Mouse (Mus musculus) mouse embryonic stem cell (cell line): Measurements from ENCODE around the gene Ttc21b.

Experiments used
- in situ Hi-C, 2 experiments: fragments of 300-500 bp; cut with MboI; formaldehyde crosslinking; loops; 1 replicate in 1 of 2; 3 replicates in 1 of 2; pipeline ENCODE4 v1.14.3; 2019 to 2020; ENCODE audit warnings: low sequenced_read_pairs in 2 of 2, low pct_unique_long_range_greater_than_20kb in 1 of 2, mixed read lengths in 1 of 2; ENCODE audit not compliant: unreplicated experiment in 1 of 2

The Ttc21b gene

DNA sequence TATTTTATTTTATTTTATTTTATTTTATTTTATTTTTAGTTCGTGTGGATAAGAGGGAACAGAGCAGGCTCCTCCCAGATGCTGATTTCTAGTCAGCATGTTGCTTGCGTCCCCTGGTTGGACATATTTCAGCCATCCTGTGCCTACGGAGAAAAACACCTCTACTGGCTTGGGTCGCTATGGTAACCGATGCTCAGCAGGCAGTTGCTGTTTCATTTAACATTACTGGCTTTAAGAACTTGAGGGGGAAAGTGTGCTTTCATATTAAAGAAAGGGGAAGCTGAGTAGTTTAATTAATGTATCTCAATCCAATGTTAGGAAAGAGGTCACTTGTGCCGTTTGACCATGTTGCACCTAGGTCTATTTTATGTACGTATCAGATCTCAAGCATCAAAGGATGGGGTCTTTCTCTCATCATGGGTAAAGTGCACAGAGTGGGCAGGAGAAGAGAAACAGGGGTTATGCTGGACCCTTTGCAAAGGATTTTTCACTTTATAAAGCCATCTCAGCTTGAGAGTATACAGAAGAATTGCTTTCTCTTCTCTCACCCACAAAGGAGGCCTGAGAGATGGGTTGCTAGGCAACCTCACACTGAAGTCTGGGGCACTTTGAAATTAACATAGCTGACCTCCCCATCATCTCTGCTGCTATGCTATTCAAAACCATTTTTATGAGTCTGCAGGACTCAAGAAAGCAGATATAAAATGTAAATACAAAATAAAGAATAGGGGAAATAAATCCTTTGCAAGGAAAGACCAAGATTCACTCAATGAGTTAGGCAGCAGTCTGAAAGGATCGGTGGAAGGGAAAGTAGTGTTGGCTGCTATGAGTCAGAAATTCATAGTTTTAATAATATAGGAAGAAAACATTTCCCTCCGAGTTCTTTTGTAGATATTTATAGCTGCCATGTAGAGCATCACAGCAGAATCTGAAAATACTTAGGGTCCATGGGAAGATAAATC lies 78.2 kb downstream of the Ttc21b start:
- in situ Hi-C loops, result no loop called here

- in situ Hi-C loops, result no loop called here
Measured at GRCm38 (mm10) chr2:66177017-66177416, 79.4 kb downstream of the Ttc21b start.

DNA sequence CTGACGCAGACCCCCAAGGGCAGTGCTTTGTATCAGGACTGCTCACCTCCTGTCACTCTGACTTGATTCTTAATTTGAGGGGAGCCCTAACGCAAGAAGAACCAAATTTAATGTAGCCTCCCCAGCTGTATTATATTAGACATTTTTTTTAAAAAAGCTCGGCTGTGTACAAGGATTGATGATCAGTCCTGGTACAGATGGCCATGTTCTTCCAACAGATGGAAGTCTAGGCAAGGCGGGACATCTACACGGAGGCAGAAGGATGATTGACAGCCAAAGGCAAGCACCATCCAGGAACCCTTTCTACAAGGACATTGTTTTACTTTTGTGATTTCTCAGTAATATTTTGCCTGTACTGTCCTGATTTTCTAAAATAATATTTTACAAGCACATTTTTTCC lies 83.3 kb downstream of the Ttc21b start:
- in situ Hi-C loops, result no loop called here

DNA sequence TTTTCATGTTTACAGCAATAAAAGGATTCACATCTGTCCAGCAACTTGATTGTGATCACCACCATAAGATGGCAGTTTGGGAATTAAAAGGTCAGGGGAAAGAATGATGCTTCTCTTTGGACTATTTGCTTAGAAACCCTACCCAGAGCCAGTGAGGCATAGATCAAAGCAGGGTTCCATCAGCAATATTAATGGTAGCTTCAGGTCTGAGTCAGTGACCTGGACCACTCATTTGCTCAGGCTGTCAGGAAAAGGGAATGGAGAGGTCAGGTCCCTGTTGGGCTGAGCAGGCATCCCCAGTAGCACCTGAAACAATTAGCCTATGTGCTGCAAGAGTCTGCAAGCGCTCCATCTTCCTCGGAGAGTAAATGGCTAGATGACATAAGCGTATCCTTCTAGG lies 84.8 kb downstream of the Ttc21b start:
- in situ Hi-C loops, result no loop called here

DNA sequence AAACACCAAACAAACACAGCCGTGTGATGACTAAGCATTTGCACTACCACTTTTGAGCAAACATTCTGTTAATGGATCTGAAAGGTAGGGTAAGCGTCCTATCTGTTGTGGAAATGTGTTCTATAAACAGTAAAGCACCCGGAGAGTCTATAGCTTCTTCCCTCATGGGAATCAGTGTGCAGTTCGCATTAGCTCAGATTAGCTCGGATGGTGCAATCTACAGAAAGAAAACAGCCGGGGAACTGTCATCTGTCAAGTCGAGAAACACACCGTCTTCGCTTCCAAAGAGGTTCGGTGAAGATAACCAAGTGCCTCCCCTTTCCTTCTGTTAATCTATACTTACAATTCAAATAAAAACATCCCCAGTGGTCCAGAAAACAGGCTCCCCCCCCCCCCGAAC lies 85.7 kb downstream of the Ttc21b start:
- in situ Hi-C loops, result no loop called here

GRCm38 (mm10) chr2:66165025-66165424 lies 91.4 kb downstream of the Ttc21b start:
- in situ Hi-C loops, result no loop called here

DNA sequence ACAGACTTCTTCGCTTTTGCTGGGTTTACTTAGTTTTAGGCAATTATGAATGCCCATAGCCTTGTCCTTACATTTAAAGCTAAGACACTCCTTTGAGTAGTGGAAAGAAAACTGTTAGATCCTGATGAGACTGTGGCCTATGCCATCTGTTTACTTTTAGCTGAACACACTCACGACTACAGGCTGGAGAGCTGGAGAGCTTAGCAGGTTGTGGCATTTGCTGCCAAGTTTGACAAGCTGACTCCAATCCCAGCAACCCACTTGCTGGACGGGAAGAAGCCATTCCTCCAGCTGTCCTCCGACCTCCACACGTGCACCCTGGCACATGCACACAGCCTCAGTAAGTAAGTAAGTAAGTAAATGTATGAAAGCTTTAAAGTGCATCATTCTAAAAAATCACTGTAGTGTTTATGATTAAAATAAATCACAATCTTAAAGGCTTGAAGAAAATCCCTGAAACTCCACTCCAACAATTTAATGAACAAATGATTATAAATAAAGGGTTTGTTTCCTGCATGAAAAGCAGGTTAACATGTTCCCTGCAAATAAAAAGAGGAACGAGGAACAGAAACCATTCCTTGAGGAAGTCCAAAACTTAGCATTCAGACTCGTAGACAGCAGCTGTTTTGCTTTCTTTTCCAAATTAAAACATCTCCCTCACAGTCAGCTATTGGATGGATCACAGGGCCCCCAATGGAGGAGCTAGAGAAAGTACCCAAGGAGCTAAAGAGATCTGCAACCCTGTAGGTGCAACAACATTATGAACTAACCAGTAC lies 98.1 kb downstream of the Ttc21b start:
- in situ Hi-C loops, result no loop called here

DNA sequence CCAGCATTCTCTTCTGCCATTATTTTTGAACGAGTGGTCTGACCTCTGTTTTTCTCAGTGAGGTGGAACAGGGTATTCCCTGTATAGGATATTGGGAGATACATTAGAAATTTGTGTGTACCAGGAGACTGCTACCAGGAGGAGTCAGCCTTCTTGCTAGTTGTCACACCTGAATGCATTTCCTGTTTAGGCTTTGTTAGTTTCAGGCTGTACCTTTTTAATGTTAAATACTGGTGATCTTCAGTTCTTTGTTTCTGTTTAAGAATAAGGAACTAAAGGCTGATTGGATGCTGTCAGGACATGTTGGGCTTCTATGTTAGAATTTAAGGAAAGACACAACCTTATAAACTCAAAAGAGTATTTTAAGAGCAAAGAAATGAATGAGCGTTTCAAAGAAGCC lies 105.0 kb downstream of the Ttc21b start:
- in situ Hi-C loops, result no loop called here

DNA sequence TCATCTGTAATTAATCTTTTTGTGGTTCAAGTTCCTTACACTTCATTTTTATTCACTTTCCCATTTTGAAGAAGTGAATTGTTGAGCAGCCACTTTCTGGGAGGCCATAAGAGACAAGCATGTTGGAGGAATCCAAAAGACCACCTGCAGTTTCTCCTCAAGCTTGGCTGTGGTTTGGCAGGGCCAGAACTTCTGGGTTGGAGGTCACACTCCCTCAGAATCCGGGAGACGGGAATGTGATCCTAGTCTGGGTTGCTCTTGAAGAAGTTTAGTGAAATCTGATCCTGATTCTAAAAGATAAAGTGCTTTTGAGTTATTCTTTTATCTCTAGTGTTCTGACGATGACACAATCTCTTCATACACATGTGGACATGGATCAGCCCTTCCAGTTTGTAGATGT lies 105.9 kb downstream of the Ttc21b start:
- in situ Hi-C loops, result no loop called here

DNA sequence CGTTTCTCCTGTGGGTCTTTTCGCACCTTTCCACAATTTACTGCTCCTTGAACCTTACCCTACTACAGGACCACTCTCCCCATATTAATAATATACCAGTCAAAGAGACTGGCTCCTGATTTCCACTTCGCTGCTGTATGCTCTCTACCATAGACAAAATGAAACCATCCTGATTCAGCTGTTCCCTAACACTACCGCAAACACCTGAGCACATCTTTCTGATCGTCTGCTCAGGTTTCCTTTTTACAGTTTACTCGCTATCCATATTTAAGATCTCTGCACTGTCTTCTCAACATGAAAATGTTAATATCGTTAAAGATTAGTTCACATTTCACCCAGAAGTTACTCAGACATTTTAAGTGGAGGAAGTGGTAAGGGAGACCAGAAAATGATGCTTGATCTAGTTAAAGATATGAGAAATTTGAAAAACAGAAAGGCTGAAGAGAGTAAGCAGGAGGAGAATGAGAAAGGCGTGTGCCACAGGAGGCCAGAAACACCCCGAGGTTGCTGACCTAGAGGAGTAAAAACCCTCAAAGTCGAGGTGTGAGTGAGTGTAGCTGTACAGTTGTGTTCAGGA lies 107.7 kb downstream of the Ttc21b start:
- in situ Hi-C loops, result no loop called here

GRCm38 (mm10) chr2:66146473-66146872 lies 109.9 kb downstream of the Ttc21b start:
- in situ Hi-C loops, result no loop called here

DNA sequence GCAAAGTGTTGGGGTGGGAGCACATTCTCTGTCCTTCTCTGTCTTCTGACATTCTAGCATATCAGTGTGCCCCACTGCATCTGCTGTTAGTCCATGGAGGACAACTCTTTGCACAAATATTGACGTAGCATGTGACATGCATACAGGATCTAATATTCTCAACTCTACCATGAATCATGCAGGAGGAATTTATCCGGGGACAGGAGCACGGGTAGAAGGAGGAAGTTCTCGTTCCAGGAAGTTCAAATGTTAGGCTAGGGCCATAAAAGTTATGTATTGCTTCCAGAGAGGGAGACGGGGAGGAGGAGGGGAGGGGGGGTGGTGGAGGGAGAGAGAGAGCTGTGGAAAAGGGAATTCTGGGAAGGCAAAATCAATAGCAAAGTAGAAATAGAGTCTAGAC lies 111.6 kb downstream of the Ttc21b start:
- in situ Hi-C loops, result no loop called here

- in situ Hi-C loops, result no loop called here
Measured at GRCm38 (mm10) chr2:66143284-66143683, 113.1 kb downstream of the Ttc21b start.

DNA sequence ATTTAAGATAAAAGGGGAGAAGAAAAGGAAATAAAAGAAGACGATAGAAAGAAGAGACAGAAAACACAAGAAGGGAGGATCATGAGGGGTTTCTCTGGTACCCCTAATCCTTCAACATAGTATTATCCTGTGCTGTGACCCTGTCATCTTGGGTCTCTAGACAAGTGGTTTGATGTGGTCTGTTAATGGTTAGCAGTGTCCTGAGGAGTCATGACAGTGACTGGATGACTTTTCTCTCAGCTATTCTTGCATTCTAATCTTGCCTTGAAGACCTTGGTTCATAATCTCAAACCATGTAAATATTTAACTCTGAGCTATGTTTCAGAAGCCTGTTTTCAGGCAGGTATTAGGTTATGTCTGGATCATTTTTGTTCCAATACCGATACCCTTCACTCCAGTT lies 113.7 kb downstream of the Ttc21b start:
- in situ Hi-C loops, result no loop called here

- in situ Hi-C loops, result no loop called here
Measured at GRCm38 (mm10) chr2:66142268-66142667, 114.1 kb downstream of the Ttc21b start.

- in situ Hi-C loops, result no loop called here
Measured at GRCm38 (mm10) chr2:66140246-66140645, 116.2 kb downstream of the Ttc21b start.
